Mouse (Mus musculus): ENCODE data around the gene Zranb2. TPM values are rescaled to one million over a fixed set of nuclear protein-coding genes. Genes with fewer than 3 reads are reported as not detected.

Gene Zranb2
- total and polyA plus RNA-seq, 2 experiments = 4.2 to 26.5 TPM

DNA sequence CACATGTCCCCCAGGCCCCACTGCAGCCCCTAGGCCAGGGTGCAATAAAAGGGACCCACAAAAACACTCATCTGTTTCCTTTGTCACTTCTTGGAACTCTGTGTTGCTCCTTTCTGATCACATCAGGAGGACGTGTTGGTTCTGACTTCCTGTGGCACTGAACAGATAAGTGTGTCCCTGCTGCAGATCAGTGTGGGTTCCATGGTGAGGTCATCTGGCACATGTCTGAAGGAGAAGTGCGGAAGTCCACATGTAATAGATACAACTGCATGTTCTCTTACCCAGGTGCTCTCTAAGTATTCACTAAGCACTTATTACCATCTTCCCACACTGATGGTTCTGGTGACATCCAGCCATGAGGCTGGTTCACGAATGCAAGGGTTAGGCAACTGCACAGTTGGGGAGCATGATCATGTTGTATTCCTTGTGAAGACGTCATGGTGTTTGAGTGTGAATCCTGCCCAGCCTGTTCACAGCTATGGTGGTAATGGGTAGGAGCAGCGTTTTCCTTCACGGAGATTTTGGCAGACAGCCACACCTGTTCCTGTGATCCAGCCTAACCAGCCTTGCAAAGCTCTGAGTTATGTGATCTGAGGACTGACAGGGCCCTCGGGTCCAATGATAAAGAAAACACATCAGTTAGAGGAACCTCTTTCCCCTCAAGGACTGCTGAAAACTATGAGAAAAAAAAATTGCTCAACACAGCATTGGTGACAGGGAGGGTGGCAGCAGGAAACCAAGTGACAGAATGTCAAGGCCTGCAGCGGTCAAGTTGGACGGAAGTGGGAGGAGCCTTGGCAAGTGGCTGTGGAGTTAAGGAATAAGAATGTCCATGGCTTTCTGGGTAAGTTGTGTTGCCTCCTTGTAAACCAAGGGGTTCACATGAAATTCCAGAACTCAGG is 41.7 kb downstream of the Zranb2 start:
- Histone ChIP-seq H3K27ac (replicated peaks; ENCODE audit: insufficient read depth, low read depth, low read length) (no peak overlapping the region), H3K4me3 (ENCODE audit: insufficient read depth, low read depth, low read length) (no peak overlapping the region), H3K79me2 (ENCODE audit: control insufficient read depth, insufficient read depth, low read length) (no peaks in the 10 kb centered on the region), H3K27me3 (ENCODE audit: control insufficient read depth, insufficient read depth, low read length) (no peaks in the 10 kb centered on the region), H3K9ac (ENCODE audit: low read depth, low read length) (no peak overlapping the region), H3K4me1 (ENCODE audit: control insufficient read depth, insufficient read depth, low read length) (no peaks in the 10 kb centered on the region), H3K36me3 (ENCODE audit: control insufficient read depth, insufficient read depth, low read length) (no peaks in the 10 kb centered on the region)
- TF ChIP-seq POLR2A (IDR thresholded peaks at IDR 0.05; ENCODE audit: extremely low read depth, insufficient read depth, low read length) = no peak
- no peak for TF ChIP-seq CTCF (IDR thresholded peaks at IDR 0.05; ENCODE audit: low read depth, low read length)
- DNase-seq (ENCODE audit: extremely low read depth, low read depth, low spot score) = no peak
- 67% methylated on average over 9 of the region's 9 CpGs for WGBS

DNA sequence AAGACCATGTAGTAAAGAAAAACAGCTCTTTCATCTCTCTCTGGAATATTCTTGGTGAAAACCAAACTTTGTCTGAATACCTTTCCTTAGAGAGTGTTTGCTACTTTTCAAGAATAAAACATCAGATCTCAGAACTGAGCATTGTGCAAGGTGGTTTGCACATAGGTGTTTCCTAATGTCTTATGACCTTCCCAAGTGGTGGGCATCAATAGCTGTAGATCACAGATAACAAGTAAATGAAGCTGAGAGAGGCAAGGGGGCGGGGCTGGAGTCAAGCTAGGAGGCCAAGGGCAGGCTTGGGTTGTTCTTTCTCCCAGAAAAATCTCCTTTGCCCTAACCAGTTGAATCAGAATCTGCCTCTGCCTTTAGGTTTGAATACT is 42.4 kb downstream of the Zranb2 start:
- Histone ChIP-seq H3K79me2 (ENCODE audit: control insufficient read depth, insufficient read depth, low read length) (no peaks in the 10 kb centered on the region), H3K4me3 (ENCODE audit: insufficient read depth, low read depth, low read length) (no peak overlapping the region), H3K4me1 (ENCODE audit: control insufficient read depth, insufficient read depth, low read length) (no peaks in the 10 kb centered on the region), H3K27ac (replicated peaks; ENCODE audit: insufficient read depth, low read depth, low read length) (no peak overlapping the region), H3K9ac (ENCODE audit: low read depth, low read length) (no peak overlapping the region), H3K27me3 (ENCODE audit: control insufficient read depth, insufficient read depth, low read length) (no peaks in the 10 kb centered on the region), H3K36me3 (ENCODE audit: control insufficient read depth, insufficient read depth, low read length) (no peaks in the 10 kb centered on the region)
- no peak for DNase-seq (ENCODE audit: extremely low read depth, low read depth, low spot score)
- TF ChIP-seq CTCF (IDR thresholded peaks at IDR 0.05; ENCODE audit: low read depth, low read length) (no peak), POLR2A (IDR thresholded peaks at IDR 0.05; ENCODE audit: extremely low read depth, insufficient read depth, low read length) (no peak)
- WGBS = 93% methylated on average over 1 of the region's 1 CpGs

DNA sequence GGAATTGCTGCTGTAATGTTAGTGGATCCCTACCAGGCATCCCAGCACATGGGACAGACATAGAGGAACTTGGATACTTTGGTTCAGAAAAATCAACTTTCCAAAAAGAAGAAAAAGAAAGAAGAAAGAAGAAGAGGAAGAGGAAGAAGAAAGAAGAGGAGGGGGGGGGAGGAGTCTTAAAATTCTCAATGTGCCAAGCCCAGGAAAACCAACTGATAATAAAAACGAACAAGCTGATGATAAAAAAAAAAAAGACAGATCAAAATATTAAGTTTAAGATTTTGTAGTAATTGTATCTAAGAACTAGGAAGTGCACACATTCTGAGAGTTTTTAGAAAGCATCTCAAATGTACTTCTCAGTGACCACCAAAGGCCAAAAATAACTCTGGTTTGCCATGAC is 42.9 kb downstream of the Zranb2 start:
- H3K4me3 ChIP-seq (ENCODE audit: insufficient read depth, low read depth, low read length) = no peak overlapping the region

GRCm38 (mm10) chr3:157578469-157579170 is 44.7 kb downstream of the Zranb2 start:
- DNase-seq (ENCODE audit: extremely low read depth, low read depth, low spot score) = no peak
- Histone ChIP-seq H3K27me3 (ENCODE audit: control insufficient read depth, insufficient read depth, low read length) (no peaks in the 10 kb centered on the region), H3K9ac (ENCODE audit: low read depth, low read length) (no peak overlapping the region), H3K36me3 (ENCODE audit: control insufficient read depth, insufficient read depth, low read length) (no peaks in the 10 kb centered on the region), H3K27ac (replicated peaks; ENCODE audit: insufficient read depth, low read depth, low read length) (no peak overlapping the region), H3K4me3 (ENCODE audit: insufficient read depth, low read depth, low read length) (no peak overlapping the region), H3K4me1 (ENCODE audit: control insufficient read depth, insufficient read depth, low read length) (no peaks in the 10 kb centered on the region), H3K79me2 (ENCODE audit: control insufficient read depth, insufficient read depth, low read length) (no peaks in the 10 kb centered on the region)
- TF ChIP-seq POLR2A (IDR thresholded peaks at IDR 0.05; ENCODE audit: extremely low read depth, insufficient read depth, low read length) = no peak
- TF ChIP-seq CTCF (IDR thresholded peaks at IDR 0.05; ENCODE audit: low read depth, low read length) = no peak
- 70% methylated on average over 5 of the region's 5 CpGs for WGBS

More for the DNA sequence above, 42.9 kb downstream of the Zranb2 start:
- DNase-seq (ENCODE audit: extremely low read depth, low read depth, low spot score) = no peak
- TF ChIP-seq POLR2A (IDR thresholded peaks at IDR 0.05; ENCODE audit: extremely low read depth, insufficient read depth, low read length) (no peak), CTCF (IDR thresholded peaks at IDR 0.05; ENCODE audit: low read depth, low read length) (no peak)
- Histone ChIP-seq H3K4me1 (ENCODE audit: control insufficient read depth, insufficient read depth, low read length) (no peaks in the 10 kb centered on the region), H3K9ac (ENCODE audit: low read depth, low read length) (no peak overlapping the region), H3K79me2 (ENCODE audit: control insufficient read depth, insufficient read depth, low read length) (no peaks in the 10 kb centered on the region), H3K27ac (replicated peaks; ENCODE audit: insufficient read depth, low read depth, low read length) (no peak overlapping the region), H3K27me3 (ENCODE audit: control insufficient read depth, insufficient read depth, low read length) (no peaks in the 10 kb centered on the region), H3K36me3 (ENCODE audit: control insufficient read depth, insufficient read depth, low read length) (no peaks in the 10 kb centered on the region)
- 48% methylated on average over 1 of the region's 1 CpGs for WGBS

DNA sequence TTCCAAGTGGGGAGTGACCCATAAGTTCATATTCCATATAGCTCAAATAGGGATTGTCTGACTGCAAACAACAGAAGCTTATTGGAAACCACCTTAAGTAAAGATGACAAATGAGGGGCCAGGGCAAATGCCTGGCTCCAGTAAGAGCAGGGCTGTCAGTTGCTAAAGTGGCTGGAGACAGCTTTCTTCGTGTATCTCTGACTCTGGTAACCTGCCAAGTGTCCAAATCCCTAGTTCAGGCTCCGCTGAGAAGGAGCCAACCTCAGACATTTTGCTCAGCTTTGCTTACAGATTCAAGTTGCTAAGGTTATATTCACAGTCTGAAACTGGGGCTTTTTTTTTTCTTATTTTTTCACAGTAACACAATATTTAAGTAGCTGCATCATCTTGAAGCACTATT is 45.4 kb downstream of the Zranb2 start:
- WGBS = 57% methylated on average over 2 of the region's 2 CpGs
- no peak for TF ChIP-seq POLR2A (IDR thresholded peaks at IDR 0.05; ENCODE audit: extremely low read depth, insufficient read depth, low read length)
- no peak for TF ChIP-seq CTCF (IDR thresholded peaks at IDR 0.05; ENCODE audit: low read depth, low read length)
- H3K27me3 ChIP-seq (ENCODE audit: control insufficient read depth, insufficient read depth, low read length) = no peaks in the 10 kb centered on the region
- H3K79me2 ChIP-seq (ENCODE audit: control insufficient read depth, insufficient read depth, low read length) = no peaks in the 10 kb centered on the region
- no peak overlapping the region for H3K9ac ChIP-seq (ENCODE audit: low read depth, low read length)
- H3K27ac ChIP-seq (replicated peaks; ENCODE audit: insufficient read depth, low read depth, low read length) = no peak overlapping the region
- no peak for DNase-seq (ENCODE audit: extremely low read depth, low read depth, low spot score)
- H3K36me3 ChIP-seq (ENCODE audit: control insufficient read depth, insufficient read depth, low read length) = no peaks in the 10 kb centered on the region
- H3K4me1 ChIP-seq (ENCODE audit: control insufficient read depth, insufficient read depth, low read length) = no peaks in the 10 kb centered on the region
- H3K4me3 ChIP-seq (ENCODE audit: insufficient read depth, low read depth, low read length) = no peak overlapping the region
